Mouse (Mus musculus): Measurements from ENCODE around the gene Nrxn1.

The Nrxn1 gene

DNA sequence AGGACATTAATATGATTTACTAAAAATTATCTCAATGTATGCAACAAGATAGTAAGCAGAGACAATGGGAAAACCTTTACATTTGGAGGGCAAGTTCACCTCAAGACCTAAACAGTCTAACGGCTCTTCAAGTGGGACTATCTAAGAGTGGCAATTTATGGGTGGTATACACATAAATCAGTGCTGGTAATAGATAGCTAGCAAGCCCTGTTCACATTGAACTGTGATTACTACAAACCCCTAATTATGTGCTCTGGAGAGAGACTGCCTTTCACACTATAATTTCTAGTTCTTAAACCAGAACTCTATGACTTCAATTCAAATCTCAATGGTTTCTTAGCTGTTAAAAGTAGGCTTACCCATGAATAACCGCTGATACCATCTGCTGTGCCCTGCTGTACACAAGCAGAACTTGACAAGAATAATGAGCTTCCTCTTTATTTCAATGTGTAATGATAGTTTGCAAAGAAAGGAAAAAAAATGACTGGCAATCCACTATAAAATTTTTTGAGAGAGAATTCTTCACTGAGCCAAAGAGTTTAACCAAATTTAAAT lies 453.8 kb downstream of the Nrxn1 start:
- DNase-seq: no peak

DNA sequence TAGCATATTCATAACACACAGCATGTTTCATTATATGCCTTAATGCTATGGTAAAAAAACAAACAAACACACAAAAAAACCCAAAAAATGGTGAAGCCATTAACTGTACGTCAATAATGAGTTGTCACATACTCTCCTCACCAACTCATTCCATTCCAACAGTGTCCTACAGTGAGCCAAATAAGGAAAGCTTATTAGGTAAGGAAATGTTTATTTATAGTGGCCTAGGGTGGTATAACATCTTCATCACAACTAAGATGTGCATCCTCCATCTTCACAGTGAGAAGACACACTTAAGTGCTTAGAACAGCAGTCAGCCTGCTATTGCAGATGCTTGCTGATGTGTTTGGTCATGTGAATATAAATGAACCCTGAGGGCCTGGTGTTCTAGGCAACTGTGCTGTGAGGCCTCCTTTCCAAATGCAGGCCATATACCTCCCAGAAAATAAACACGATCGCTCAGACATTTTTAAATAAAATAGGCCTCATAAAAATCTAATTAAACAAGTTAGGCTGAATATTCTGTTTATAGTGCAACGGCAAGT lies 454.6 kb downstream of the Nrxn1 start:
- no peak for DNase-seq

GRCm38 (mm10) chr17:90631371-90631770 lies 461.5 kb downstream of the Nrxn1 start:
- DNase-seq: no peak

- DNase-seq: peak; percentile 29
Observed at GRCm38 (mm10) chr17:90629851-90630250, 463.0 kb downstream of the Nrxn1 start.

DNA sequence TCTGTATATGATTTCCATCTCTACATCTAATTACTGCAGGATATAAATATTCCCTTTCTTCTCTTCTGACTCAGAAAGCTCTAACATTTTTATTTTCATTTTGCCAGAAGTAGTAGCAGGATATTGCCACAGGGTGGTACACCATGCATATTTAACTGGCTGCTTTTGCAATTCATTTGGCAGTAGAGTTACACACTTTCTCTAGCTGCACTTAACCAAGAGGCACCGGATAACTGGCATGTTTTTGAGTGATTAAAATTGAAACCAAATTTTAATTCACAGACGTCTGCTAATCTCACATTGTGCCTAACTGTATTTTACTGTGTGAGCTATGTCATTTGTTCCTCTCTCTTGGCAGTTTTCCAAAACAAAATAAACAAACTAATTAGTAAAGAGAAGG lies 464.4 kb downstream of the Nrxn1 start:
- no peak for DNase-seq

GRCm38 (mm10) chr17:90628004-90628403 lies 464.9 kb downstream of the Nrxn1 start:
- no peak for DNase-seq

DNA sequence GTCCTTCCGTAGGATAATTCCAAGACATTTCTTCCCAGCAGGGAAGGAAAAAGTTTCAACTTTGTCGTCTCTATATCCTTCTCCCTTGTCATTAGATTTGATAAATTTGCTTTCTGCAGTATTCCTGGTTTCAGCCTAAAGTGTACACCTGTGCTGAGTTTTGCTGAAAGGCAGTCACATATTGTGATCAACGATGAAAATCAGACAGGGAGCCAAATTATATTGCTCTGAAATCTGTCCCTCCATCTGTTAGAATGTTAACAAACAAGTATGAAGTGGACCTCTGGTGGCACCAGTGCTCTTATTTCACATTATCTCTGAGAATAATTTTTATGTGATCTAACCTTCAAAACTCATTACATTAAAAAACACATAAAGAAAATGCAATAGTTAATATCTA lies 465.5 kb downstream of the Nrxn1 start:
- DNase-seq: no peak

DNA sequence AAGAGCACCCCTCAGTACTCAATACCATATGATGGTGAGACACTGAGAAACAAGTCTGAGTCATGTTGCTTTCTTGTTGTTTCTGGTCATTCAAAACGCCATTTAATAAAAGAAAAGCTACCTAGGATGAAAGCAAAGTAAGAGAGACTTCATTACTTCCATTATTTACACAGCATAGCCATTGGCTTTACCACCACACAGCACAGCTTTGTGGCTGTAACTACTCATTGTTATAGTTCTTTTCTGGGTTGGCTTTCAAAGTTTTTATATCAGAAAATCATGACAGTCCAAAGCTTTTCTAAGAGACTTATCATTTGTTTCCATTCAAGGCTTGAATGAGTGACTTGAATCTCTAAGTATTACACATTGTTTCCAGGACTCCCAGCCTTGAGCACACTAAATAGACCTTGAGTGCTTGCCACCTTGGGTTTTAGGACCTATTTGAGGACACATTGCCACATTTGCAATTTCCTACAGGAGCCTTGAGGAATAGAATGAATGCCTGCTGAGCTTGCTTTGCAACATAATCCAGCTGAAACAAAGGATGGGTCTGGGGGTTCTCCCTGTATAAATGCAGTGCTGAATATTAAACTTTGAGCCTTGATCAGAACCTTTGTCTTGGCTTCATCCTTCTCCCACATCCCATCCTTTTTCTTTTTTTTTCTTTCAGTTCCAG lies 468.1 kb downstream of the Nrxn1 start:
- DNase-seq: no peak

- no peak for DNase-seq
Observed at GRCm38 (mm10) chr17:90621828-90622227, 471.0 kb downstream of the Nrxn1 start.

DNA sequence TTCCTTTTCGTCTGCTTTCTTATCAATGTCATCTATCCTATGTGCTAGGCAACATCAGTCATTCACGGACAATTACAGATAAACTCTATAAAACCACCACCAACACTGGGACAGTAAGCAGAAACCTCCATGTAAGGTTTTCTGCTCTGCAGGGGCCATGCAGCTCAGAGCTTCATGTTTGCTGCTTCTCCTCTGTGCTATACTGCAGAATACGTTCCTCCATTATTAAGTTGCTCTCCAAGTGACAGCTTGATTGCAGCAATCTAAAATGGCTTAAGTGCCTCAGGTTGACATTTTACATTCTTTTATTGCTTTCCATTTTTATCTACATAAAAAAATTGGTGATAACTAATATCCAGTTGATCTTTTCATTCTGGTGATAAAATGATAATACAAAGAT lies 477.9 kb downstream of the Nrxn1 start:
- DNase-seq: no peak

GRCm38 (mm10) chr17:90607427-90607806 lies 485.5 kb downstream of the Nrxn1 start:
- no peak for DNase-seq

DNA sequence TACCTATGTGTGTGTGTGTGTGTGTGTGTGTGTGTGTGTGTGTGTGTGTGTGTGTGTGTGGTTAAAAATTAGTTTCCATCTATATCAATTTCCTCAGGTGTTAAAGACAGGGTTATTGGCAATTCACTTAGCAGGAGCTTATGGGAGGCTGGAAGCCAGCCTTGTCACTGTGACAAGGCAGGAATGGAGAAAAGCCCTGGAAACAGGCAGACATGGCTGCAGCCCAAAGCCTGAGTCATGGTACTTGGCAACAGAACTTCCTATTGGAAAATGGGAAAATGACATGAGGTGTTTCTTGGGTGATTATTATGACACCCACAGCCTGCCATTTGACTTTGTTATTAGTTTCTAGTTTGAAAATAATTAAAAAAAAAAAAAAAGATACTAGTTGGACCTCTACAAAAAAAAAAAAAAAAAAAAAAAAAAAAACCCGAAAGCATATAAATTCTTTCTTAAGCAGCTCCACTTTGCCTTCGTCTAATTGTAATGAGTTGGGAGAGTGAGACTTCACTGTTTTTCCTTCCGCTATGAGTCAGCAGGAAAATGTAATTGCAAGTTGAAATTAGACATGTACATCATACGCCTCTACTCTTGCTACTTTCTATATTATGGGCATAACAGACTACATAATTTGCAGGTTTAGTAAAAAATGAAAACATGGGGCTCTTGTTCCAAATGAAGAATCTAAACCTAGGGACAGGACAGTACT lies 486.0 kb downstream of the Nrxn1 start:
- peak; percentile 52 for DNase-seq

DNA sequence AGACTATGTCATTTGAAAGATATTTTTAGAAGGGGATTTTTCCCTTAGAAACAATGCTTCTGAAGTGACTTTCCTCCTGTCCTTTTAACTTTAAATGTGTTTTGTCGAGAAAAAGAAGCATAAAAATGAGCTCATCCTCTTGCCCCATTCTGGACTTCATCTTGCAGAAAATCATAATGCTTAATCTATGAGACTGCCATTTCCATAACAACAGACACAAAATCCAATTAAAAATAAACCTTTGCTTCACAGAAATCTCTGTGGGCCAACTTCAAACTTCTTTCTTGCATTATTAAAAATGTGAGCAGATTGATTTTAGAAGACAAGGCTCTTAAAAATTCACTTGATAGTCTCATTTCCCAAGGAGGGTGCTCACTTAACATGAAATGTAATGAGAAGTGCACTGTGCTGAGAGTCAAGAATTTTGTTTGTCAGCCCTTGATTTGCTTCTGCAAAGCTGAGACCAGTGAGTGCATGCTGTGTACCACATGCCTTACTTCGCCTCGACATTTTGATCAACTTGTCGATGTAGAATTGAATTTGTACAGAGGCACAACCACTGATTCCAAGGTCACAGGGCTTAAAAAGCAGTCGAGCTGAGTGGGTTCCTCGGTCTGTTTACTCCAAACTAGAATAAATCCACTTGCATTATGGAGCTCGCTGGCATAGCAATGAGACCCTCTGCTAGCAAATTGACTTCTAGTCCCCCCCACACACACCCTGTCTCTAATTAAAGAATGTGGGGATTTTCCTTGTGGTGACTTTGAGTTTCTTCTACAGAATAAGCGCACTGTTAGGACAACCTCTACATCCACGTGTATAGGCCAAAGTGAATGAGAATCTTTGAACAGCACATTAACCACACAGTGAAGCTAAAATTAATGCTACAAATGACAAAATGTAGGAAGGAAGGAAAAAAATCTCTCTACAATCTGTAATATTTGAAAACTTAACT lies 493.0 kb downstream of the Nrxn1 start:
- DNase-seq: no peak

DNA sequence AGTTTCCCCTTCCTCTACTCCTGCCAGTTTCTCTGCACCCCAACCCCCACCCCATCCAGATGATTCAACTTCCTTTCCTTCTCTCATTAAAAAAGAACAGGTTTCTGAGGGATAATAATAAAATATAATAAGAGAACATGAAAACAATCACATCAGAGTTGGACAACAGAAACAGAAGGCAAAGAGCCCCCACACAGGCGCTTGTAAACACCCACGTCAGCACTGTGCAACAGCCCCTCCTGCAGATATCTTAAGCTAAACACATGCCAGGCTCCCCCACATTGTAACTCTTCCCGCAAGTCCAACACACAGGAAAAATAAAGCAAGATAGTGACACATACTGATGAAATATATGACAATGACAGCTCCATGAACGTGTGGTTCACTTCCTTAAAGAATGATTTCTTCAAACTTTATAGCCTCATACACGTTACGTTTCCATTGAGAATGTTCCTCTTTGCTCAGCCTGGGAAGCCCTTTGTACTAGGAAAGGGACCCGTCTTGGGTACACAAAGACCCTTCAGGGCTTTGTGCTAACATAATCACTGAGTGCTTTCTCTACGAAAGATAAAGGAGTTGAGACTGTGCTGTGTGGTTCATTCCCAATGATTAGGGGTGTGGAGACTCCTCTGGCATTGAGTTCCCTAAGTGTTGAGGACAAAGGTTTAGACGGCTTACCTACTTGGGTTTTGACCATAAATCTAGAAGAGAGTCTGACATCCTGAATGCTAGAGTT lies 497.9 kb downstream of the Nrxn1 start:
- no peak for DNase-seq

GRCm38 (mm10) chr17:90586891-90587290 lies 506.0 kb downstream of the Nrxn1 start:
- DNase-seq: no peak

DNA sequence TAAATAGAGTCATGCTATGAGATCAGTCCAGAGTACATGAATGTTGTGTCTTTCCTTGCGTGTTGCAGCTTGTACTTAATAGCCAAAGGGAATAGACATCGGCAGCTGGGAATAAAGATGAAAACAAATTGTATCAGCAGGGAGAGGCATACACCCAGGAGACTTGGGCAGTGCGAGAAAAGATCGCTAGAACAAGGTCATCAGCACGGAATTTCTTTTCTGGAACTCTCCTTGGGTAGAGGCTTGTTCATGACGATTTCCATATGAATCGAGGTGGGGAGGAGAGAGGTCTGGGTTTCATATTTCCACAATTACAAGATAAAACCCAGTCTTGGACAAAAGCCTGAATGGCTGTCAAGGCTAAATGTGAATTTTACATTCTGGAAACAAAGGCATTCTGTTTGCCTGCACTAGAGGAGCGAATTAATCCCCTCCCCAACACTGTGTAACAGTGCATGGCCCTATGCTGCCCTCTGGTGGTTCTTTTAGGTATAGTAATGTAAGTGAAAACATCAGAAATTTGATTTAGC lies 508.1 kb downstream of the Nrxn1 start:
- peak; percentile 24 for DNase-seq

DNA sequence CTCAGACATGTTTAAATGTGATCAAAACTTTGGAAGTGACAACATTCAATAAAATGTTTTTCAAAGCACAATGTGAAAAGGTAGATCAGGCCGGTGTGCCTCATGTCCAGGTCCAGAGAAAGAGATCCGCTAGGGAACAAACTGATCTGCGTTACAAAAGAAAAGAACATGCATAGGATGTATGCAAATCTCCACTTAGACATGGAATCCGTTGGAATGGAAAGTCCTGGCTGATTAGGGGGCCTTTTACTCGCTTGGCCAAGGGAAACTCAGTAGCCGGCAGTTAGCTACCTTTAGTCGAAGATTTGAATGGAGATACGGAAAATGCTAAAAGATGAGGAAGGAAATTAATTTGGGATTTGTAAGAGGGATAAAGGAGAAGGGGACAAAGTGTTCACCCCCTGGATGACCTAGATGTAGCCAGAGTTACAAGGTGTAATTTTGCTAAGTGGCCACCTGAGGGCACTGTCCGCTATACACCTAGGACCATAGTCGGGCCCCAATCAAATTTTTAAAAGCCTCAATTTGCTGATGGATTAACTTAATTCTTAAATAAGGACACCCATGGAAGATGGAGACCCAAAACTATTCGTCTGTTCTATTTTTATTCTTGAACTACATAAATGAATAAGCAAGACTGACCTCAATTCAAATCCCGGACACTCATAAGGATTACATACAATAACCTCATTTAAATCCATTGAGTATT lies 508.9 kb downstream of the Nrxn1 start:
- DNase-seq: no peak

DNA sequence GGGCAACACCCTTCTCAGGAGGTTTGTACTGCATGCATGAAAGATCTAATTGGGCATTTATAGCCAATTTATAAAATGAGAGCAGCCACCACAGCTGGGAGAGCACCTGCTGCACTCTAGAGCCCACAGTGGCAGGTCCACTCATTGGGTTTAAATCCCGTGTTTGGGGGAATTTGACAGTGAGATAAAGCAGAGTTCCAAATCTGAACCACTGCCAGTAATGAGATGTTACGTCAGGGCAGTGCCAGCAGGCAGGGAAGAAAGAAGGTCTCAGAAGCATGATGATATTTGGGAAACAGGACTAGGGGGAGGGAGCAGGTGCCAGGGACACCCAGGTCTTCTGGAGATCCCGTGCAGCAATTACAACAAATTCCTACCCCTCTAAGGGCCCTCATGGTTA lies 509.7 kb downstream of the Nrxn1 start:
- no peak for DNase-seq

- DNase-seq: no peak
Observed at GRCm38 (mm10) chr17:90569877-90570276, 523.0 kb downstream of the Nrxn1 start.

GRCm38 (mm10) chr17:90565186-90565585 lies 527.7 kb downstream of the Nrxn1 start:
- no peak for DNase-seq

DNA sequence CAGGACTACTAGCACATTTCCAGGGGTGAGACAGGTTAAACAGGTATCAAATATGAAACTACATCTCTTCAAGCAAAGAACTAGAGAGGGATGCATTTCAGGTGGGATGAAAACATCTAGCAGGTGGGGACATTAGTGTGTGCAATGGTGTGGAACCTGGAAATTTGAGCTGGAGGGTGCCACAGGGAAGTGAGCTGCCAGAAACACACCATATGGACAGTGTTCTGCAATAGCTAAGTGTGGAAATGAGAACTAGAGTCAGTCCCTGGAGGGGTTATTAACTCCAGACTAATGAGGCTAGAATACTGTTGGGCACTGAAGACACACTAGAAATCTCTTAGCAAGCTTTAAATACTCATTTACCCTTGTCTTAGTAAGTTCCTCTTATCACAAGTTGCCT lies 536.5 kb downstream of the Nrxn1 start:
- DNase-seq: no peak
